Mouse (Mus musculus) left cerebral cortex, adult 11 months (tissue): ENCODE measurements around the gene Col25a1.

ENCODE experiments used
- DNase-seq: peaks from one replicate; pipeline ENCODE4 v3.0.0; 2022; ENCODE audit warnings: low spot score

Gene Col25a1

GRCm38 (mm10) chr3:130473211-130473768, 342.0 kb downstream of the Col25a1 start:
- no peak for DNase-seq

DNA sequence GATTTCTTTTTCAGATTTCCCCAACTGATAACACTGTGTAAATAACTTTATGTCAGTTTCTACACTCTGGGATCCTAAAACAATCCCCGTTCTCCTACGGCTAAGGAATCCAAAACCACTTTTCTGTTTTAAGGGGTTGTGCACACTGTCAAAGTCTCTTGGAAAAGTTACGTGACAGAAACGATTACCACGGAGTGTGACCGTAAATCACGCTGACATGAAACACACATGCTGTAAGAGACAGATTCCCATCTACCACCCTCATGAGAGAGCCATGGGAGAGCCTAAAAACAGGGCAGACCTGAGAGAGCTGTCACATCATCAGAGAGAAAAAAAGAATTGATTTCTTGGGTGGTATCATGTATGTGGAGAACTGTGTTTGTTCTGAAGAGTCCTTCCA, 342.7 kb downstream of the Col25a1 start:
- no peak for DNase-seq

DNA sequence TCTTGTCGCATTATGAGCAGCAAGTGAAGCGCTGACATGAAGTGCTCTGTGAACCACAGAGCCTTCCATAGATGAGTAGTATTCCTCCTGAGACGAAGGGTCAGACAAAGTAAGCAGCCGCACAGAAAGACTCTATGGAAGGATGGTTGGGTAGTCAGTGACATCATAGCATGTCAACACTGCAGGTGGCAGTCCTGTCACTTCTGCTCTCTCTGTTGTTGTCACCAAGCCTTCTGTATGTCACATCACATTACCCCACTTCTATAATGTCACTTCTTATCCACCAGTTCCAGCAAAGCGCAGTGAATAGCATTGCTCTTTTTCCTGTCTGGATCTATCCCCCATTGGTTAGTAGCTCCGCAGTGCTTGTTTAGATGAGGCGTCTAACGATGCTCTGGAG, 351.2 kb downstream of the Col25a1 start:
- DNase-seq, result no peak

- no peak for DNase-seq
Observed at GRCm38 (mm10) chr3:130488839-130489238, 357.5 kb downstream of the Col25a1 start.

DNA sequence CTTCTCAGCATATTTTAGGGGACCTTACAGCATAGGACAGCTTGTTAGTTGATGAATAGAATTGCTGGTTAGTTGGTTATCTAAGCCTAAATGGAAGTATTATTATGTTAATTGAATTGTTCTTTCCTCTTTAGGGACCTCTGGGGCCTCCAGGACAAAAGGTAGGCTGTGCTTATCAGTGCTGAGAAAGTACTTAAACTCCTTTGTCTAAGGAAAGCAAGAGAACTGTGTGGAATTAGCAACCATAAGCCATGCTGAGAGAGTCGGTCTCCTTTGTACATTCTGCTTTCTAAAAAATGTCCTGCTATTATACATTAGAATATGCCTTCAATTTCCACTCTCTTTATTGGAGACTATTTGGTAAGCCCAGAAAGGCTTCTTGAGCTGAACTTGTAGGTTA, 362.9 kb downstream of the Col25a1 start:
- no peak for DNase-seq

DNA sequence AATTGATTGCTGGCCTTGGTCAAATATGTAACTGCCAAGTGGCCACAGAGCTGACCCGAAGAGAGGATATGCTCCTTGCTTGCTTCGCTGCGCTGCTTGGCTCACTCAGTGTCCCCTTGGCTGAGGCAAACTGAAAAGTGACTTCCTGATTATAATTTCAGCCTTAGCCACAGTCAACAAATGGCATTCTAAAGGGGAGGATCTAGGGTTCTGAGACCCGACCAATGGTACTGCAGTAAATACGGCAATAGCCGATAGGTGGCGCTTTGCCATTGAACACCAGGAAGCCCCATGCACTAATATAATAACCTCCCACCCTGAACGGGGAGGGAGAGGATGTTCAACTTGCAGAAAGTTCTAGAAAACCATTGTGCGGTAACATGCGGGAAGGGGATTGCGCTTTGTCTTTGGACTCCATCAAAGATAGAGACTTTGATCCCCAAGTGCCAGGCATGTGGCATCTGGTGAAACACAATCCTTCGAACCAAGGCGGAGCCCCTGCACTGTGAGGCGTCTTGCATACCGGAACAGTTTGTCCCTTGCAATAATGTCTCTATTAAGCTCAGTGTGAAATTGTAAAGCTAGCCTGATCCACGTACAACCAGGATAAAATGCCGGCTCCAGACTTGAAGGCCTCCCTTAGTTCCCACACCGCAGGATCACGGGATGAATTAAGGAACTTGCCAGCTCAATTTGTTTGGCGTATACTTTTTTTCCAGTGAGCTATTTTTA, 363.5 kb downstream of the Col25a1 start:
- DNase-seq, result no peak

DNA sequence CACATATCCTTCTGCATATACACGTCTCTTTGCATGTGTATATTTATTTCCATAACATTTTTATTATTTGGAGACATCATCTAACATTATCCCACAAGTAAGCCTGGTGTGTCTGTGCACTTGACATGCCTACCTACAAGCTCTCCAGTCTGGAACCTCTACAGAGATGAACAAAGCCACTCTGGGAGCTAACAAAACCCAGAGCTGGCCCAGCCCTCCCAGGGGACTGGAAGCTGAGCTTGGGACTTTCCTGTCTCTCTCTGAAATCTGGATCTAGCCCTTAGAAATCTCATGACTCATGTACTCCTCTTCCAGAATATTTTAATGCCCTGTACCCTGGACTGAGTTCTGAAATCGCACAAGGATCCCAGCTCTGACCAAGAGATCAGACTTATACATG, 365.7 kb downstream of the Col25a1 start:
- DNase-seq, result no peak

DNA sequence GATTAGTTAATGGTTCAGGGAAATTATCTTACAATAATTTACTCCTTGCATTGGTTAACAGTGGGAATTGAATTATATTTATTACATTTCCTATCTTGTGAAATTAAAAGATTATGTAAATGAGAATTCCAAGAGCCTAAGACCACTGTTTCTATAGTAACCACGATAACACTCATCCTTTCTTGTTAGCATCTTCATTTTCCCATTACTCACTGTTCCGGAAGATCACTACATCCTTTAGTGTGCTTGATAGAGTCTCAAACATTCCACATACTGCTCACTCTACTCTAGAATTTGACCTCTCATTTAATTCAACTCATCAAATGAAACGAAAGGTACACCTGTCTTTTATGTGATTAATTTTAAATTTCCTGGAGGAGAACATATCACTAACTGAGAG, 370.4 kb downstream of the Col25a1 start:
- DNase-seq, result no peak

- DNase-seq, result no peak
Observed at GRCm38 (mm10) chr3:130508330-130508729, 377.0 kb downstream of the Col25a1 start.

GRCm38 (mm10) chr3:130518457-130518879, 387.2 kb downstream of the Col25a1 start:
- no peak for DNase-seq

- DNase-seq, result no peak
Observed at GRCm38 (mm10) chr3:130521834-130522476, 390.7 kb downstream of the Col25a1 start.

DNA sequence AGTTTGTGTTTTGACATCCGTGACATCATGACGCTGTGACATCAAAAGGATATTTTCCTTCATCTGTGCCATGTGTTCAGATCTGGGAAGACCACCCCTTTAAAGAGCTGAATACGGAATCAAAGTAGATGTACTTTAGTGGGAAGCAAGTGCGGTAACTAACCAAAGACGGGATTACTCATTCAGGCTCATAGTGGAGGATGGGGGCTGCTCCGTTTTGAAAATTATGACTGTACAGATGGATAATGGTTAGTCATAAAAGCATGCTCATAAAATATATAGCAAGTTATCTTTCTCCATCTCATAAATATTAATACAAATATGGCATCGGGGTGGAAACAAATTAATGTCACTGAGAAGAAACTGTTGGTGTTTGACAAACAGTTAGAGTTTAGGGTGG, 391.7 kb downstream of the Col25a1 start:
- DNase-seq, result no peak

DNA sequence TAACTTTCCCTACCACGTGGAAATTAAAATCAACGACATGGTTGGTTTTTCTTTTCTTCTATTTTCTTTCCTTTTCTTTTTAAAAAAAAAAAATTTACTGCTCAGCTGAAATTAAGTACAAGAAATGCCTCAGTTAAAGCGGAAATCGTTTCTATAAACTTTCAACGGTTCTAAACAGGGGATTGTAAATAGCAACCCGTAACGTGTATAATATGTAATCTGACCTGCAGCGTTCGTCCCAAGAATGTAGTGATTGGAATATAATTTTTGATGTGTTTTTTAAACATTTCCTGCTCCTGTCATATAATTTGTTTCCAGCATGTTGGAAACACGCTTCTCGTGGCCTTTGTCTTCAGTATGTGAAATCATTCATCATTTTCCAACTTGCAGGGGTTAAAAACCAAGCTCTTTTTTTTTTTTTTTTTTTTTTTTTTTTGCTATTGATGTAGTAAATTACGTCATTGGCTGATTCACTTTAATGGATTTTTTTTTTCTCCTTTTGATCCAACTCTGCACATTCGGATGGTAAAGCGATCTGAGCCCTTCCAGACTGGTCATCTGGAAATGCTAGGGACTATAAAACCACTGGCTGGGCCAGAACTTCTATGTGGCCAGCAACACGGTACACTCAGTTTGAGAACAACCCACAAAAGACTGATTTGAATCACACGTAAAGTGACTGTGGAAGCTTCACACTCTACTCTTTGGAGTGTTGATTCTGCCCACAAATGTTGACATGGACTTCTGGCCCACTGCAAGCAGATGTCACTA, 393.3 kb downstream of the Col25a1 start:
- DNase-seq, result no peak

DNA sequence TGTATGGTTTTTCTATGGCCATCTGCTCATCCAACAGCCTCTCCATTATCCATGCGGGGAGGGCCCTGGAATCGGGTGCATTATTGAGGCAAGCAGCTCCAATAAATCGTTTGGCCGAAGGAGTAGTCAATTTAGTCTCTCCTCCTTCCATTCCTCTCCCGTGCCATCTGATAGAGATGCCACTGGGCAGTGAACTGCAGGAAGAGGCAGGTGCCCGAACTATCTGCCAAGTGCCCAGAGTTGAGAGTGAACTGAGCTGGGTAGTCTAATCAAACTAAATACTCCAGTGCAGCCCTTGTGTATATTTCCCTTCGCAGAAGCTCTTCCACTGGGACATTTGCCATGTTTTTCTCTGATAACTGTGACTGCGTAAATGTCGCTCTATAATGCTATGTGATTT, 403.7 kb downstream of the Col25a1 start:
- no peak for DNase-seq

DNA sequence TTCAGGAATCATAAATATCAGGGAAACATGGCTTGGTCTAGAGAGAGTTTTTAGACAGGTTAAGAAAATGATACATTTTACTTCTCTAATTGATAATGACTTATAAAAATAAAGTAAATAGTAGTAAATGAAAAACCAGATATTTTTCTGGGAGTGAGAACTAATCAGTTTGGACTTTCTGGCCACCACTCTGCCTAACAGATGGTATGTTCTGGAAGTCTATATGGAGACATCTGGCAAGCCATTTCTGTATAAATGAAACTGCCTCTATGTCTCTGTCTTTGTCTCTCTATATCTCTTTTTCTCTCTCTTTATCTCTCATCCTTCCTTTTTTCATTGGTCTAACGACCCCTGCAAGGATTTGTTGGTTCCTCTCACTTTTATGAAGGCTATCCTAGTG, 410.2 kb downstream of the Col25a1 start:
- no peak for DNase-seq

- DNase-seq, result no peak
Observed at GRCm38 (mm10) chr3:130545995-130546394, 414.7 kb downstream of the Col25a1 start.

DNA sequence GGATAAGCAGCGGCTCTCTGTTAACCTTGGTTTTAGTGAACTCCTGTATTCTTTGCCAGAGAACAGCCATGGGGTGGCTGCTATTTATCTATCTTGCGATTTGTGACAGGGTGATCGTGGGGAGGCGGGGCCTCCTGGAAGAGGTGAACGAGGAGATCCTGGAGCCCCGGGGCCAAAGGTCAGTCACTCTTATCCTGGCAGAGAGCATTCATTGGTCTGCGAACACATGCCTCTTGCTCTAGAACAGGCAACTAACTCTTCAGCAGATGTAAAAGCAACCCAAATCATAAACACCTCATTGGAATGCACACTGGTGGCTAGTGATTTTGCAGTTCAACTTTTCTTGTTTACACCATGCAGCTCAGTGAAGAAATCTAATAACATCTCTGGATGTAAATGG, 417.8 kb downstream of the Col25a1 start:
- no peak for DNase-seq

- DNase-seq, result no peak
Observed at GRCm38 (mm10) chr3:130556263-130556662, 425.0 kb downstream of the Col25a1 start.

DNA sequence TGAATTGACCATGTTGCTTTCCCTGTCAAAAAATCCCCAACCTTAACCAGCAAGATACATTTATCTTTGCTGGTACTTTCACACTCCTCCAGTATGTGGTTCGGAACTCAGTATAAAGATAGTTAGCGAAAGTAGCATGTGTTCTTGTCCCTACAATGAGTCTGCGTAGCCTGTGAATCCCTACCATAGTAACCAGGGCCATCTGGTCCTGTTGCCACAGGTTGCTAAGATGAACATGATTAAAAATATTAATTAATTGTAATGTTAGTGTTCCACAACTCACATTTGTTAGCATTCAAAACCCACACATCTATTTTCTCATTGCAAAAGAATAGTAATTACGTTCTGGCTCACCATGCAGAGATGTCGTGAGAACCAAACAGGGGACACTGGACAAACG, 434.3 kb downstream of the Col25a1 start:
- DNase-seq, result no peak

GRCm38 (mm10) chr3:130568331-130569095, 437.2 kb downstream of the Col25a1 start:
- no peak for DNase-seq

DNA sequence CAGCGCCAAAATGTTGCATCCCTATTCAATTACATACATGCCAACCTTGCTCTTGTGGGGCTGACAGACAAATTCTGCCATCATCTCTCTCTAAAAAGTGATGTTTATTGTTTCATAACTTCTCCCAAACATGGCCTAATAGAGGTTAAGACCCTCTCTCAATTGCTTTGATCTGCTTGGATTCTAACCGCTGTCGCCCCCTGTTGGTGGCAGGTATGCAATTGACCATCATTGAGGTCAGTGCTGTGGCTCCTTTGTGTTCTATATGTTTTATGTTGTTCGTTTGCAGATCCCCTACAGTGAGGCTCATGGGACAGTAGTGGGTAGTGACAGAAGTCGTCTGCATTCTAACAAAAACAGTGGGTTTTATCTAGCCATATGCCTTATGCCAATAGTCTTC, 441.9 kb downstream of the Col25a1 start:
- no peak for DNase-seq

GRCm38 (mm10) chr3:130574652-130575051, 443.4 kb downstream of the Col25a1 start:
- peak; percentile 16 for DNase-seq
